Mouse (Mus musculus): ENCODE data around the gene Adamts7. TPM values are rescaled to one million over a fixed set of nuclear protein-coding genes. Genes with fewer than 3 reads are reported as not detected.

Gene Adamts7
- total RNA-seq, 1 experiment from 2014 or later = not detected

GRCm38 (mm10) chr9:90248326-90248725 is 85.5 kb downstream of the Adamts7 start:
- no peak for ATAC-seq (ENCODE audit: extremely low read depth, insufficient number of reproducible peaks, low FRiP score, poor library complexity, severe bottlenecking)

- no peak for ATAC-seq (ENCODE audit: extremely low read depth, insufficient number of reproducible peaks, low FRiP score, poor library complexity, severe bottlenecking)
Measured at GRCm38 (mm10) chr9:90249036-90249435, 86.2 kb downstream of the Adamts7 start.

GRCm38 (mm10) chr9:90250141-90250775 is 87.4 kb downstream of the Adamts7 start:
- no peak for ATAC-seq (ENCODE audit: extremely low read depth, insufficient number of reproducible peaks, low FRiP score, poor library complexity, severe bottlenecking)

GRCm38 (mm10) chr9:90250964-90251750 is 88.3 kb downstream of the Adamts7 start:
- no peak for ATAC-seq (ENCODE audit: extremely low read depth, insufficient number of reproducible peaks, low FRiP score, poor library complexity, severe bottlenecking)

GRCm38 (mm10) chr9:90253181-90253580 is 90.3 kb downstream of the Adamts7 start:
- no peak for ATAC-seq (ENCODE audit: extremely low read depth, insufficient number of reproducible peaks, low FRiP score, poor library complexity, severe bottlenecking)

- no peak for ATAC-seq (ENCODE audit: extremely low read depth, insufficient number of reproducible peaks, low FRiP score, poor library complexity, severe bottlenecking)
Measured at GRCm38 (mm10) chr9:90255844-90256405, 93.1 kb downstream of the Adamts7 start.

- ATAC-seq (ENCODE audit: extremely low read depth, insufficient number of reproducible peaks, low FRiP score, poor library complexity, severe bottlenecking) = no peak
Measured at GRCm38 (mm10) chr9:90257220-90257619, 94.4 kb downstream of the Adamts7 start.

Other genes starting within 250 kb of the Adamts7 start
- 201 and 215 TPM in 2 replicates for gene Ctsh, start 108.9 kb upstream of the Adamts7 start, total RNA-seq (2017)
- gene Morf4l1, start 48.3 kb upstream of the Adamts7 start, total RNA-seq (2017) = 264 and 267 TPM in 2 replicates
- 28.9 and 29.6 TPM in 2 replicates for gene Tbc1d2b, start 107.7 kb downstream of the Adamts7 start, total RNA-seq (2017)